ENCODE assay signal across 18 mouse cellular contexts in the genomic region with DNA sequence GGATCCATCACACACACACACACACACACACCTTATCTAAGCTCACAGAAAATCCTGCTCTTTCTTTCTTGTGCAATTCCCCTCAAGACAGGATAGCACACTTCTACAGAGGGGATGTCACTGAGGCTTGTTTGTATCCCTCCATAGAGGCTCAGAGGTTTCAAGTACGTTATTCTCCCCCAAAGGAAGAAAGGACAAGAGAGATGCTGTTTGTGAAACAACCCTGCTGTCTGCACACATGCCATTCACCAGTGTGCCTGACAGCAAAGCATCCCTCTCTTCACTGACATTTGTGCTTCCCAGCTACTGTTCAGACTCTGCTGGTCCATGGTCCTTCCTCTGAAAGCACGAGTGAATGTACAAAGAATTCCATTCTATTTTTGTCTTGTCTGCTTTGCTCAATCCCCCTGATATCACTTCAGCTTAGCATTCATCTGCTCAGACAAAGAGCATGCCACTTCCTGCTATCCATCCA.
DNase-seq lines count a peak whose midpoint lies in the region; ATAC-seq and TF ChIP-seq lines count a peak whose summit lies in the region.
"Had no signal": no experiment of that assay in that cellular context is flagged by ENCODE, and none has a peak within 500 bp of the region (broad histone marks: within the 10 kb centered on the region; RNA-seq: fewer than 3 reads in every experiment).

No protein-coding gene starts in this region.

- DNase-seq in embryo, embryonic 10 days (ENCODE audit: low spot score) = peak; percentile 6
- DNase-seq in embryo, embryonic 9.5 days (ENCODE audit: extremely low spot score) = no peak
- peak; percentile 21 for DNase-seq in midbrain, postnatal 0 days (ENCODE audit: low spot score)
- DNase-seq in left cerebral cortex, postnatal 25 days (ENCODE audit: low spot score in 2 of 2) = no peak
- no peak for DNase-seq in left cerebral cortex, adult 2 months (ENCODE audit: extremely low spot score in 1 of 2, low spot score in 2 of 2)
- no peak for DNase-seq in heart, adult 11 months
- DNase-seq: cerebellum, adult 18-20 months; gastrocnemius, postnatal 10 days; layer of hippocampus, adult 9-11 months; liver, embryonic 13.5 days; lung, postnatal 10 days; thymus, postnatal 14 days had no signal

- H3K4me2 ChIP-seq in forebrain, embryonic 13.5 days = no peak overlapping the region
- no peak overlapping the region for H3K4me2 ChIP-seq in hindbrain, embryonic 15.5 days
- H3K4me2 ChIP-seq in midbrain, postnatal 0 days (ENCODE audit: low read depth, low read length, poor library complexity, severe bottlenecking) = no peak overlapping the region
- H3K4me2 ChIP-seq: heart, embryonic 11.5 days; liver, embryonic 13.5 days; stomach, embryonic 15.5 days had no signal

- WGBS in forebrain, embryonic 13.5 days = 8% methylated on average over 2 of the region's 2 CpGs
- WGBS in hindbrain, embryonic 15.5 days = 20% methylated on average over 2 of the region's 2 CpGs
- 4% methylated on average over 2 of the region's 2 CpGs for WGBS in midbrain, postnatal 0 days

- no peak overlapping the region for H3K4me3 ChIP-seq in forebrain, embryonic 13.5 days
- H3K4me3 ChIP-seq in hindbrain, embryonic 15.5 days = no peak overlapping the region
- H3K4me3 ChIP-seq in midbrain, postnatal 0 days (ENCODE audit: low read depth, low read length) = no peak overlapping the region
- H3K4me3 ChIP-seq in left cerebral cortex, adult 2 months = no peak overlapping the region
- H3K4me3 ChIP-seq: liver, embryonic 13.5 days; stomach, embryonic 15.5 days had no signal

- no peak for TF ChIP-seq CTCF in midbrain, postnatal 0 days (IDR thresholded peaks at IDR 0.05)
- TF ChIP-seq CTCF in left cerebral cortex, adult 2 months (IDR thresholded peaks at IDR 0.05) = no peak

- no peaks in the 10 kb centered on the region for H3K9me3 ChIP-seq in forebrain, embryonic 13.5 days (replicated peaks)
- no peaks in the 10 kb centered on the region for H3K9me3 ChIP-seq in hindbrain, embryonic 15.5 days
- H3K9me3 ChIP-seq in midbrain, postnatal 0 days (ENCODE audit: low read length) = no peaks in the 10 kb centered on the region
- H3K9me3 ChIP-seq: liver, embryonic 13.5 days; stomach, embryonic 15.5 days had no signal

- peak; percentile 69; the same call in 1 of the 2 replicates for ATAC-seq in forebrain, embryonic 13.5 days
- ATAC-seq in hindbrain, embryonic 15.5 days (ENCODE audit: low FRiP score, low read depth) = peak; percentile 71; the same call in 1 of the 2 replicates
- ATAC-seq in midbrain, postnatal 0 days (ENCODE audit: low FRiP score) = peak; percentile 72; the same call in 1 of the 2 replicates
- ATAC-seq: Patski had no signal

- H3K27me3 ChIP-seq in forebrain, embryonic 13.5 days = no peaks in the 10 kb centered on the region
- no peaks in the 10 kb centered on the region for H3K27me3 ChIP-seq in hindbrain, embryonic 15.5 days
- H3K27me3 ChIP-seq in midbrain, postnatal 0 days (ENCODE audit: insufficient read depth, low read length) = no peaks in the 10 kb centered on the region
- H3K27me3 ChIP-seq: liver, embryonic 13.5 days; stomach, embryonic 15.5 days had no signal

- H3K36me3 ChIP-seq in forebrain, embryonic 13.5 days (ENCODE audit: poor library complexity, severe bottlenecking) = no peaks in the 10 kb centered on the region
- no peaks in the 10 kb centered on the region for H3K36me3 ChIP-seq in hindbrain, embryonic 15.5 days
- no peaks in the 10 kb centered on the region for H3K36me3 ChIP-seq in midbrain, postnatal 0 days (ENCODE audit: insufficient read depth, low read length)
- H3K36me3 ChIP-seq: liver, embryonic 13.5 days; stomach, embryonic 15.5 days had no signal

- peaks cover 5% of the 10 kb centered on the region; the same call in 1 of the 2 replicates for H3K4me1 ChIP-seq in forebrain, embryonic 13.5 days
- peaks cover 5% of the 10 kb centered on the region; the same call in 1 of the 2 replicates for H3K4me1 ChIP-seq in hindbrain, embryonic 15.5 days (replicated peaks)
- 0 out of 2 replicates have a peak, but pooled peaks cover 4% of the 10 kb centered on the region for H3K4me1 ChIP-seq in midbrain, postnatal 0 days (ENCODE audit: insufficient read depth, low read length)
- H3K4me1 ChIP-seq: liver, embryonic 13.5 days; stomach, embryonic 15.5 days had no signal

- H3K9ac ChIP-seq in forebrain, embryonic 13.5 days = 0 out of 2 replicates have a peak overlapping the region, but pooled peaks have one; percentile 21
- no peak overlapping the region for H3K9ac ChIP-seq in hindbrain, embryonic 15.5 days
- no peak overlapping the region for H3K9ac ChIP-seq in midbrain, postnatal 0 days (replicated peaks; ENCODE audit: low read length, poor library complexity, severe bottlenecking)
- H3K9ac ChIP-seq: liver, embryonic 13.5 days; stomach, embryonic 15.5 days had no signal

- H3K27ac ChIP-seq in forebrain, embryonic 13.5 days = peak overlapping the region; percentile 48
- H3K27ac ChIP-seq in hindbrain, embryonic 15.5 days (replicated peaks) = peak overlapping the region; percentile 52
- H3K27ac ChIP-seq in midbrain, postnatal 0 days (ENCODE audit: low read depth, low read length) = 0 out of 2 replicates have a peak overlapping the region, but pooled peaks have one; percentile 38
- H3K27ac ChIP-seq in left cerebral cortex, adult 2 months = no peak overlapping the region
- H3K27ac ChIP-seq: kidney, postnatal 0 days; liver, embryonic 13.5 days; stomach, embryonic 15.5 days had no signal

- intact Hi-C loops in left cerebral cortex, postnatal 25 days (cut with DNase I) = no loop called here
- intact Hi-C loops in left cerebral cortex, adult 2 months (cut with DNase I) = no loop called here

Comparison
In these comparisons a context has a peak if more than half of its experiments do, and no peak if none do; other contexts are left out.
1. DNase-seq: peak in embryo, embryonic 10 days (single experiment) and midbrain, postnatal 0 days (single experiment); none in embryo, embryonic 9.5 days (single experiment), left cerebral cortex, postnatal 25 days (0 of 2), left cerebral cortex, adult 2 months (0 of 2) and heart, adult 11 months (single experiment).
2. Peak in every context shown above with its lines, with median percentiles within 50 percentile points of each other: ATAC-seq.